Mouse (Mus musculus) adrenal gland, adult 2 months (tissue): ENCODE data around the gene Sowaha. TPM values are rescaled to one million over a fixed set of nuclear protein-coding genes. Genes with fewer than 3 reads are reported as not detected.
A peak's percentile ranks its signal among the peaks of the same experiment; 100 is the strongest.

Experiments
- DNase-seq: peaks from one replicate; pipeline ENCODE4 v3.0.0; 2021
- long read RNA-seq: library from polyadenylated mRNA; stranded (forward); transcript quantifications from one replicate; pipeline ENCODE4 v2.0.0, GENCODE M21; 2021
- polyA plus RNA-seq: library from polyadenylated mRNA; depleted of rRNA; stranded (reverse); fragments of >200 nt; gene quantifications from 2 replicates; pipeline ENCODE4 v1.2.3, GENCODE M21; 2012; rRNA removed
- total RNA-seq, 2 experiments: library from RNA; stranded (reverse); gene quantifications; 2 replicates each; pipeline ENCODE4 v1.2.3; 2021

The Sowaha gene
- total RNA-seq = under 1 TPM; 0.29 to 0.45 TPM
- polyA plus RNA-seq = 0.47 and 0.72 TPM in 2 replicates
- long read RNA-seq, partial matches to known transcripts = 0 of 2 reads
- long read RNA-seq, other reads (novel, unspliced or antisense) = 0 of 2 reads

- DNase-seq = peak; percentile 53
These were observed at the start of gene Sowaha, which contains the start of gene Gm9945 for GRCm38 (mm10) chr11:53479783-53480301. TSS of gene Sowaha (minus strand) at chr11:53480274. TSS of gene Gm9945 (plus strand) at chr11:53480166.

- peak; percentile 58 for DNase-seq
These were observed 49.1 kb upstream of the Sowaha start for GRCm38 (mm10) chr11:53529253-53529557.

DNA sequence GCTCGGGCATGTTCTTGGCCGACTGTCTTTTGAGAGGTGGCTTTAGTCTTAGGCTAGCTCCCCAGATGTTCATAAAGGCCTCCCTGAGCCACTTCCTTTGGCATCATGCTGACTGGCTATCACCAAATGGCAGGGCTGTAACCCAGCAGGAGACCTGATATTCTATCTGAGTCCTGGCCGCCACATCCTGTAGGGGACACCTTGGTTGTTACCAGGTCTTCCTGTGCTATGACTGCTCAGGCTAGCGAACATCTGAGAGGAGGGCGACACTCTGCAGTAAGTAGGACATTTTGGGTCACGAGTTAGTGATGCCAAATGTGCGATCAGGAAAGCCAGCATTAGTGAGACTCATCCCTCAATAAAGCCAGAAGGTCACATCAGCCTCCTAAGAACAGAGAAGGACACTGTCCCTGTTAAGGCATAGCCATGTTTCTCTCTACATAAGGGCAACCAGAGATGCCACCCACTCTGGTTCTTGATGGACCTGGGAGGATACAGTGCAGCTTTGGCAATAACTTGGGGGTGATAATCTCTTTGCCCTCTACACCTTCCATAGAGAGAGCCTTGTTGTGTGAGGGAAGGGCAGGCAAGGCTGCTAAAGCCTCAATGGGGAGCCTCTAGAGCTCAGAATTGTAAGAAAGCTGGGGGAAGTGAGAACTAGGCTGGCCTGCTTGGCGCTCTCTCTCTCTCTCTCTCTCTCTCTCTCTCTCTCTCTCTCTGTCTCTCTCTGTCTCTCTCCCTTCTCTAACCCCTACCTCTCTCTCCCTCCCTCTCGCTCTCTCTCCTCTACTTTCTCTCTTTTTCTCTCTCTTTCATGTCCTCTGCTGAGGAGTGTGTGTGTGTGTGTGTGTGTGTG is 48.6 kb upstream of the Sowaha start:
- no peak for DNase-seq

DNA sequence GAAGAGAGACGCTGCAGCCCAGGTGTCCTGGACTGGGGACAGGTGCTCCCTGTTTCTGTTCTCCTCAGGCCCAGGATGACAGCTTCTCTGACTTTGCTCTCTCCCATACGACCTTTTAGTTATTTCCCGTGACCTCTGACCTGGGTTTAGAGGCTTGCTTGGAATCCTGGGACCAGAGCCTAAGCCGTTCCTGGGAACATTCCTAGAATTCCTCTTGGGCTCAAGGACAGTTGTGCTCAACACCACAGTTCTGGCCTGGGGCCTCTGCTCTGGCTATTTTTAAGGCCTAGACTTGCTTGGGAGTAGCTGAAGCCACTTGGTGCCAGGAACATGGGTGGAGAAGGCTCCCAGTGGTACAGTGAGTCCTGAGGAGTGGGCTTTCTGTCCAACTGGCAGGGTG is 45.4 kb upstream of the Sowaha start:
- no peak for DNase-seq

DNA sequence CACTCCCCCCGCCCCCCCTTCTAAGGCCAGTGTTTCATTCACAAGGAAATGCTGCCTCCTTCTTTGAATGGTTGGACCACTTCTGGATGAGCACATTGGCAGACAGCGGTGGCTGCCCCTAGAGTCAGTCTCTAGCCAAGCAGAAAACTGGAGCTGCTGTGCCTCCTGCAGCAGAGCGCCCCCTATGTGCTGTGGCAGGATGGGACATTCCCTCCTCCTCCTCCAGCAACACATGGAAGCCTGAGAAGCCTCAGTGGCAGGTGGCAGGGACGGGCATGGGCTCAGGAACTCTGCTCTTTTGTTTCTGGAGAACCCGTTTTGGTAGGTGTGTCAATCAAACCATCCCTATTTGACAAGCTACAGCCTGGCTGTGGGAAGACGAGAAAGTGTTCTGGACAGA is 44.8 kb upstream of the Sowaha start:
- no peak for DNase-seq

DNA sequence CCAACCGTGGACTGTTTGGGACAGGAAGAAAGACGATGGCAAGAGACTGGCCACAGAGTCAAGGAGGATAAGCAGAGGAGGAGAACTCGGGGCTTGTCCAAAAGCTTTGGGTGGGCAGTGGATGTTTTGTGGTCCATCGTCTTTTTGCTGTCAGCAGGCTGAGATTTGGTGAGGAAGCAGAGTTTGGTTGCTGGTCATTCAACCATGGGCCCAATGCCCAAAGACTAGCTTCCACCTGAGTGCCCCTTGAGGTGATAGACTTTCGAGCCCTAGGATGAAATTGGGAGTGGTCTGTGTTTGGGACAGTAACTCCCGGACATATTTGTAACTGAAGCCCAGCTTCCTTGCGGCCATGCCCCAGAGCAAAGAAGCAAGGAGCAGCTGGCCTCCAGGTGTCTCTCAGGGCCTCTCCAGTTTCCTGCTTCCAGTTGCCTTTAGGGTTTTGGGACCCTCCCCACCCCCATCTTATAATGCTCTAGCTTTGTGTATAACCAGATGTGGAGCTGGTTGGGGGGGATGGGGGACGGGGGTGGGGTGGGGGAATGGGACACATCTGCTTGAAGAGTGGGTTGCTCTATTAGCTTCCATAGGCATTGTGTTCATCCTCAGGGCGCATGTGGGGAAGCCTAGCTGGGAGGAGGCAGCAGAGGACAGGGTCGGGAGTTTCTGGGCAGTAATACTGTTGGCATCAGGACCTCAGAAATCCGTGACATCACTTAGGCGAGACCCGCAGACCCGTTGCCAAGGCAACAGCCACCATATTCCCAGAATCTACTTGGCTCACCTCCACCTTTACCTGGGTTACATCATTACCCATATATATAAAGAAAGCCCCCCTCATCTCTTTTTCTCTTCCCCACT is 43.7 kb upstream of the Sowaha start:
- DNase-seq = no peak

- no peak for DNase-seq
These were observed 42.9 kb upstream of the Sowaha start for GRCm38 (mm10) chr11:53522930-53523329.

DNA sequence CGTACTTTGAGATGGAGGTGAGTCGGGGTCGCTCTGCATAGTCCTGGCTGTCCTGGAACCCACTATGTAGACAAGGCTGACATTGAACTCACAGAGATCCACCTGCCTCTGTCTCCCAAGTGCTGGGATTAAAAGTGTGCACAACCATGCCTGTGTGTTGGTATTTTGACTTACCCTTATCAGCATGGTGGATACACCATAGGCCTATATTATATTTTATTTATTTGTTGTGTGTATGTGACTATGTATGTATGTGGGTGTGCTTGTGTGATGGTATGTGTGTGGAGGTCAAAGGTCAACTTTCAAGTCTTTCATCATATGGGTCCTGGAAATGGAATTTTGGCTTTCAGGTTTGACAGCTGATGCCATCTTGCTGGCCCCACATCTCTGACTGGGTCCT is 42.3 kb upstream of the Sowaha start:
- DNase-seq = no peak

- DNase-seq = no peak
These were observed 41.7 kb upstream of the Sowaha start for GRCm38 (mm10) chr11:53521821-53522131.

GRCm38 (mm10) chr11:53521120-53521820 is 41.2 kb upstream of the Sowaha start:
- DNase-seq = no peak

DNA sequence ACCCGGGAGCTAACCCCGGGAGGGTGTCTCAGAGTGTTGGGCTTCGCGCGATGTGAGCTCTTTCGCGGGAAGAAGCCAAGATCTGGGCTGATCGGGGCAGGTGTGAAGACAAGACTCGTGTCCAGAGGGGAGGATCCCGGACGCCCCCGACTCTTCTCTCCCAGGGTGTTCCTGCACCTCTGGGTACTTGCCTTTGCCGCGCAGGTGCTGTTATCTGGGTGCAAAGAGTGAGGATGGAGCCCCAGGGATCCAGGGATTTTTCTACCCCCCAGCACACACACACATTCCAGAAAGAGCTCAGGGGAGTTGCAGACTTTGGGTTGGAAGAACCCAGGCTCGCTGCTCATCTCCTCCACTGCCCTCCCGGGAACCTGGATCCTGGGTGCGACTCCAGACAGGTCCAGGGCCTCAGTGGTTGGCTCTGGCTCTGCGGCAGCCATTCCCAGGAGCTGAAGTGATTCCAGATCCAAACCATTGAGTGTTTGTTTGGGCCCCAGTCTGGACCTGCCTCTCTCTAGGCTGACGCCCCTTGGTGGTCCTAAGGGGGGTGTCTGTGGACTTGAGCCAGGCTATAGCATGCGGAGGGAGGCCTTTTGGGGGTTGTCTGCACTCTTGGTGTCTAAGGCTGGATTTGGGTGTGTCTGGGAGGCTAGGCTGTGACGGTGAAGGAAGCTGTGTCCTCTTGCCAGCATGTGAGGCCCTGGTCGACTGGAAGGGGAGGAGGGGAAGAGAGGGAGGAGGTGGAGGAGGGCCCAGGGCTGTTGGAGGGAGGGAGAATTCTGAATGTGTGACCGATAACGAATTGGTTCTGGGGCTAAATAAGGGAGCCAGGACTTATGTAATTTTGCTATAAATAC is 40.3 kb upstream of the Sowaha start:
- peak; percentile 67 for DNase-seq

DNA sequence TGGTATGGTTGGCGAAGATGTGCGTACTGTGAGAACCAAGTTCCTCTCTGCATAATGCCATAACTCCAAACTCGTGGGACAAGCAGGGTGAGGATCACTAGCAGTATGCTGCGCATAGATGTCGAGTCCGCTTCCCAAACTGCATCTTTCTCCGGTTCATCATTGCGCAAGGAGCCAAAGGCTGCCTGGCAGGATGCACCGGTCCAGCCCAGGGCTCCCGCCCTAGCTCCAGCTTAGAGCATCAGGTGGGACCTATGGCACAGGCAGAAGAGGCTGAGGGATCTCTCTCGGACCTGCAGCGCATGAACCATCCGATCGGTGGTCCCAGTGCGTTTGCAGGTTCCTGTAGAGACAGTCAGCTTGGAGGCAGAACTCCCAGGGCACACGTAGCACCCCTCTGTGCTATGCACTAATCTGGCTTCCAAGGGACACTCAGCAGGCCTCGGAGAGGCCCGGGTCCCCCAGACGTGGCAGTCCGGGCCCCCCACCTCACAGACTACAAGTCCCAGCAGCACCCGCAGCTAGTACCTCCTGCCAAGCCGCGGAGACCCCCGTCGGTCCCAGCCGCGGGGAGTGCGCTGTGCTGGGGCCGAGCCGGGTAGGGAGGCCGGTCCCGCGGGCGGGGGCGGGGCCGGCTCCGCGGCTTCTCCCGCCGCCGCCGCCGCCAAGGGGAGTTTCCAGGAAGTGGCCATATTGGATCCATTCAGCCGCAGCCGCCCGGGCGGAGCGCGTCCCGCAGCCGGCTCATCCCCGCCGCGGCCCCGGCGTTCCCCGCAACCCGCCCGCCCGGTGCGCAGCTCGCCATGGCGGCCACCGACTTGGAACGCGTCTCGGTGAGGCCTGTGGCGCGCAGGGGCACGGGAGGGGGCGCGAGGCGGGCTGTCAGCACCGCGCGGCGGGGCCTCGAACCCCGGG is 39.4 kb upstream of the Sowaha start, which contains the start of gene Sept8:
Sept8 (plus strand) TSS at position 51 of the 915 bp plus-strand sequence.
- peak; percentile 85 for DNase-seq

GRCm38 (mm10) chr11:53518759-53519158 is 38.7 kb upstream of the Sowaha start:
- DNase-seq = no peak

- no peak for DNase-seq
These were observed 36.9 kb upstream of the Sowaha start for GRCm38 (mm10) chr11:53516775-53517627.

- no peak for DNase-seq
These were observed 30.3 kb upstream of the Sowaha start for GRCm38 (mm10) chr11:53510351-53510750.

GRCm38 (mm10) chr11:53508591-53508990 is 28.5 kb upstream of the Sowaha start:
- DNase-seq = no peak

GRCm38 (mm10) chr11:53508152-53508551 is 28.1 kb upstream of the Sowaha start:
- peak; percentile 88 for DNase-seq

GRCm38 (mm10) chr11:53507098-53507805 is 27.2 kb upstream of the Sowaha start:
- DNase-seq = no peak
